Mouse (Mus musculus): Measurements from ENCODE around the gene Myh11.

GRCm38 (mm10) chr16:14307373-14307772 lies 16.2 kb upstream of the Myh11 start:
- TF ChIP-seq CTCF (IDR thresholded peaks at IDR 0.05; ENCODE audit: low read depth, low read length) (no peak), POLR2A (IDR thresholded peaks at IDR 0.05; ENCODE audit: insufficient read depth, low read length) (no peak), EP300 (IDR thresholded peaks at IDR 0.05; ENCODE audit: insufficient read depth, low read depth, low read length) (no peak)

Data from ES-Bruce4 (cell line).